Mouse (Mus musculus) erythroblast, embryonic 14.5 days (primary cell): ENCODE measurements around the gene Cd274.

Experiments
- GATA1 ChIP-seq: IDR thresholded peaks from 2 replicates; pipeline ENCODE4 v1.6.1; 2012; ENCODE audit warnings: low read length, inconsistent platforms, mixed read lengths
- TAL1 ChIP-seq: IDR thresholded peaks from 3 replicates; pipeline ENCODE4 v1.6.1; 2012; ENCODE audit warnings: low read length, inconsistent platforms, mixed read lengths

GRCm38 (mm10) chr19:29371284-29372081 lies 4.2 kb downstream of the Cd274 start:
- TF ChIP-seq GATA1 (no peak), TAL1 (no peak)
